Mouse (Mus musculus) limb, embryonic 14.5 days (tissue): Measurements from ENCODE around the gene Cadm4. TPM values are rescaled to one million over a fixed set of nuclear protein-coding genes. Genes with fewer than 3 reads are reported as not detected.

Experiments used
- ATAC-seq: fragments of 200-750 bp; cut with Nextera tagmentation; 2 replicates; pipeline ENCODE4 v1.8.0; 2017; ENCODE audit warnings: low read depth, moderate number of reproducible peaks, moderate TSS enrichment; ENCODE audit not compliant: low FRiP score
- DNase-seq: peaks from one replicate; pipeline ENCODE4 v3.0.0-alpha.2; 2015; ENCODE audit warnings: low spot score
- H3K27ac ChIP-seq: fragments of 300-500 bp; sonication (generic); replicated peaks from 2 replicates; pipeline ENCODE4 v1.5.1; 2014; ENCODE audit warnings: low read depth, mild to moderate bottlenecking, low read length, moderate library complexity, mixed read lengths
- H3K27me3 ChIP-seq: fragments of 300-500 bp; sonication (generic); 2 replicates; pipeline ENCODE4 v1.6.1; 2014; ENCODE audit warnings: low read length, mixed read lengths; ENCODE audit not compliant: control insufficient read depth, insufficient read depth
- H3K36me3 ChIP-seq: fragments of 300-500 bp; sonication (generic); 2 replicates; pipeline ENCODE4 v1.6.1; 2014; ENCODE audit warnings: mild to moderate bottlenecking, low read length, moderate library complexity, mixed read lengths; ENCODE audit not compliant: control insufficient read depth, insufficient read depth
- H3K4me1 ChIP-seq: fragments of 300-500 bp; sonication (generic); 2 replicates; pipeline ENCODE4 v1.6.1; 2014; ENCODE audit warnings: antibody characterized with exemption, low read length, mixed read lengths; ENCODE audit not compliant: control insufficient read depth, insufficient read depth
- H3K4me2 ChIP-seq: fragments of 300-500 bp; sonication (generic); replicated peaks from 2 replicates; pipeline ENCODE4 v1.6.1; 2014; ENCODE audit warnings: low read depth, mild to moderate bottlenecking, low read length, moderate library complexity; ENCODE audit not compliant: severe bottlenecking
- H3K4me3 ChIP-seq: fragments of 300-500 bp; sonication (generic); replicated peaks from 2 replicates; pipeline ENCODE4 v1.5.1; 2014; ENCODE audit warnings: low read length
- H3K9ac ChIP-seq: fragments of 300-500 bp; sonication (generic); 2 replicates; pipeline ENCODE4 v1.6.1; 2014; ENCODE audit warnings: mild to moderate bottlenecking, low read depth, low read length, moderate library complexity; ENCODE audit not compliant: severe bottlenecking
- H3K9me3 ChIP-seq: fragments of 300-500 bp; sonication (generic); 2 replicates; pipeline ENCODE4 v1.6.1; 2016; ENCODE audit warnings: low read length; ENCODE audit not compliant: control insufficient read depth
- POLR2A ChIP-seq: fragments of 200-500 bp; IDR thresholded peaks from 2 replicates; pipeline ENCODE4 v1.8.0; 2012; ENCODE audit warnings: inconsistent platforms, mild to moderate bottlenecking, moderate library complexity, borderline replicate concordance; ENCODE audit not compliant: insufficient read depth, insufficient read length; ENCODE audit errors: extremely low read depth
- WGBS: fragments of 180-500 bp; shearing (Covaris S2); extraction: QIAGEN DNeasy Blood & Tissue Kit; methylation state at CpG from one replicate; pipeline ENCODE4 v1.1.7; 2014; 5-methylcytosine and 5-hydroxymethylcytosine counted together
- polyA plus RNA-seq, 2 experiments: library from polyadenylated mRNA; depleted of rRNA in 1 of 2; stranded (reverse) in 1 of 2; unstranded in 1 of 2; fragments of >200 nt; fragmentation: Nextera tagmentation in 1 of 2; extraction: Ambion mirVana in 1 of 2; gene quantifications; 2 replicates each; pipeline versions ENCODE4 v1.2.1 to v1.2.3; 2012 to 2014

Cadm4 gene
- polyA plus RNA-seq (2012; rRNA removed) (19.5 and 21.1 TPM in 2 replicates), polyA plus RNA-seq (2014; fragmentation: Nextera tagmentation; extraction: Ambion mirVana) (1.7 and 2.1 TPM in 2 replicates)

DNA sequence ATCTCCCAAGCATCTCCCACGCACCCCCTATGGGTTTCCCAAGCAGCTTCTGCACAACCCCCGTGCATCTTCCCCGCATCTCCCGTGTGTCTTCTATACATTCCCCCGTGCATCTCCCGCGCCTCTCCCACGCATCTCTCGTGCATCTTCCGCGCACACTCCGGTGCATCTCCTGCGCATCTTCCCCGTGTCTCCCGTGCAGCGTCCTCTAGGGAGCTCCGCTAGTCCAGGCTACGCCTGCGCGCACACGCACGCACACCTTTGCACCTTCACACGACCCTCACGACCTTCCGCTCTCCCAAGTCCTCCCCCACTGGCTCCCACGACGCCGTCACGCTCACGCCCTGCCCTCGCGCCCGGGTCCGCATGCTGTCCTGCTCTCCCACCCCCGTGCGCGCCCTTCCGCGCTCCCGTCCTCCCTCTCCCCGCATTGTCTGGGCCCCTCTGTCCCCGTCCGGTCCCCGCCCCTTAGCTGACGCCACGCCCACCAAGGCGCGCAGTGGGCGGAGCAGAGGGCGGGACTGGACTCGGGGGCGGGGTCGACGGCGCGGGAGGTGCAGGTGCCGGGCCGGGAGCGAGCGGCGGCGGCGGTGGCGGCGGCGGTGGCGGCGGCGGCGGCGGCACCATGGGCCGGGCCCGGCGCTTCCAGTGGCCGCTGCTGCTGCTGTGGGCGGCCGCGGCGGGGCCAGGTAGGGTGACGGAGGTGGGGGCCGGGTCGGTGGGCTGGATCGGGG, at the start of gene Cadm4:
TSS of gene Cadm4 (plus strand) at position 550 of the 734 bp plus-strand sequence.
- WGBS = under 1% methylated on average over 57 of the region's 83 CpGs
- Histone ChIP-seq H3K36me3 (no peaks in the 10 kb centered on the region), H3K4me3 (peak within 1 kb of the TSS; percentile 63), H3K27ac (no peak within 1 kb of the TSS), H3K9me3 (no peaks in the 10 kb centered on the region), H3K9ac (peak within 1 kb of the TSS; percentile 66), H3K4me1 (no peaks in the 10 kb centered on the region), H3K4me2 (peak within 1 kb of the TSS; percentile 96), H3K27me3 (peaks cover 9% of the 10 kb centered on the region; the same call in 1 of the 2 replicates)
- peak; percentile 72 for DNase-seq
- ATAC-seq = peak; percentile 91
- TF ChIP-seq POLR2A = peak; percentile 52; the same call in 1 of the 2 replicates

DNA sequence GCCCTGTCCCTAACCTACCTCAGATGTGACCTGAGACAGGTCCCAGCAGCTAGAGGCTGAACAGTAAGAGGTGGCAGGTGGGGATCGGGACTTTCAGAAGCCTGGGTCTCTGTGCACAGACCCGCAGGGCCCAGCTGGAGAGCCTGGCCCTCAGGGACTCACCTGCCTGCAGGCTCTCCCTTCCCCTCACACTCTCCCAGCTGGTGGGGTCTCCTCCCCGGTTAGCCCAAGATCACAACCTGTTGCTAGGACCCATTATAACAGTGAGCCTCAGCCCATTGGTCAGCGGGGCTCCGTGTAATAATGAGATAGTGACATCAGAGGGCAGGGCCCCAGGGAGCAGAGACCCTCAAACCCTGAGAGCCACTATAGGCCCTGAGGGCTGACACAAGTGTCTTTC, 46.5 kb upstream of the Cadm4 start:
- WGBS = 72% methylated on average over 5 of the region's 5 CpGs

DNA sequence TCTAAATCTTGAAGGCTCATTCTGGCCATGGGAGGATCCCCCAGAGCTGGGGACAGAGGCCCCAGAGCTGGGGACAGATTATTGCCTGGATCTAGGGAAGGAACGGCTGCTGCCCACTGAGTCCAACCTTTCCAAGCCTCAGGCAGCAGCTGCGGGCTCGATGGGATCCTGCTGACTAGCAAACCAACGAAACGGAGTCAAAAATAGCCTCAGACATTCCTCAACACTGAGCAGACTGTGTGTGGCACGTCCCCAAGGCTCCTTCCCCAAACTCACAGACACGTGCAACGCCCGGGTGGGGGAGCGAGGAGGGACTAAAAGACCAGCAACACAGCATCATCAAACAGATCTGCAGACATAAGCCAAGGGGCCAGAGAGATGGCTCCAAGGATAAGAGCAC, 43.8 kb upstream of the Cadm4 start:
- no peaks in the 10 kb centered on the region for H3K27me3 ChIP-seq
- H3K4me2 ChIP-seq = no peak overlapping the region
- no peaks in the 10 kb centered on the region for H3K9me3 ChIP-seq
- no peaks in the 10 kb centered on the region for H3K4me1 ChIP-seq
- no peak for TF ChIP-seq POLR2A
- WGBS = 60% methylated on average over 10 of the region's 10 CpGs
- ATAC-seq = peak; percentile 35; the same call in 1 of the 2 replicates
- no peak overlapping the region for H3K9ac ChIP-seq
- DNase-seq = peak; percentile 31
- no peaks in the 10 kb centered on the region for H3K36me3 ChIP-seq
- H3K27ac ChIP-seq = no peak overlapping the region
- H3K4me3 ChIP-seq = no peak overlapping the region

More for the DNA sequence above, 46.5 kb upstream of the Cadm4 start:
- Histone ChIP-seq H3K27ac (no peak overlapping the region), H3K4me2 (no peak overlapping the region), H3K27me3 (no peaks in the 10 kb centered on the region), H3K4me3 (no peak overlapping the region), H3K4me1 (no peaks in the 10 kb centered on the region), H3K36me3 (no peaks in the 10 kb centered on the region), H3K9me3 (no peaks in the 10 kb centered on the region), H3K9ac (no peak overlapping the region)
- DNase-seq (no peak), ATAC-seq (no peak)
- no peak for TF ChIP-seq POLR2A

DNA sequence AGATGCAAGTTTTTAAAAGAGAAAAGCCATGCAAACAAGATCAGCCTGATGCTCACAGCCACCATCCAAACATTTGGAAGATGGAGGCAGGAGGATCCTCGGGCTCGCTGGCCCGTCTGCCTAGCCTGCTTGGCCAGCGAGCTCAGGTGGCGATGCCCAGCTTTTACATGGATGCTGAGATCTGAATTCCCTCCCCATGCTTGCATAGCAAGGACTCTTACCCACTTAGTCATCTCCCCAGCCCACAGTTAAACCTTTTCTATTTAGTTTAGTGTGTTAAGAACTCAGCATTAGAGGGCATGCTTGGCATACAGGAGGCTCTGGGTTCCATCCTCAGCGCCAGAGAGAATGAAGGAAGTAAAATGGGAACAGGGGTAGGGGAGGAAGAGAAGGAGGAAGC, 42.6 kb upstream of the Cadm4 start:
- 80% methylated on average over 6 of the region's 6 CpGs for WGBS
- no peak overlapping the region for H3K4me2 ChIP-seq
- TF ChIP-seq POLR2A = no peak
- H3K4me1 ChIP-seq = no peaks in the 10 kb centered on the region
- H3K9me3 ChIP-seq = no peaks in the 10 kb centered on the region
- no peaks in the 10 kb centered on the region for H3K27me3 ChIP-seq
- no peak overlapping the region for H3K4me3 ChIP-seq
- H3K27ac ChIP-seq = no peak overlapping the region
- no peak for ATAC-seq
- H3K36me3 ChIP-seq = no peaks in the 10 kb centered on the region
- no peak overlapping the region for H3K9ac ChIP-seq
- no peak for DNase-seq

DNA sequence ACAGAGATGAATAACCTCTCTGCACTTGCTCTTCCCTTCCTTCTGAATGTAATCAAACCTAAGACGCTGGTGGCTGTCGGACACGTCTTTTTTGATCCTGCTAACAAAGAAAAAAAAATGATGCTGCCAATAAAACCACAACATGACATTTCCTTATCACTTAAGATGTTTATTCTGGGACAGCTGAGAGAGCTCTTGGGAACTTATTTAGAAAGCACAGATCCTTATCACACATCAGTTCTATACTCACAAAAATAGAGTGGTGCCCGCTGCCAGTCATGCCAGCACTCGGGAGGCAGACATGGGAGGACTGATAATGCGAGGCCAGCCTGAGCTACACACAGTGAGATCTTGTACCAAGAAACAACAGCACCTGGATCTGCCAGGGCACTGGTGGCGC, 41.9 kb upstream of the Cadm4 start:
- Histone ChIP-seq H3K4me1 (no peaks in the 10 kb centered on the region), H3K4me3 (no peak overlapping the region), H3K36me3 (no peaks in the 10 kb centered on the region), H3K9me3 (no peaks in the 10 kb centered on the region), H3K9ac (no peak overlapping the region), H3K27ac (no peak overlapping the region), H3K27me3 (no peaks in the 10 kb centered on the region), H3K4me2 (no peak overlapping the region)
- WGBS = 76% methylated on average over 7 of the region's 7 CpGs
- ATAC-seq (no peak), DNase-seq (no peak)
- no peak for TF ChIP-seq POLR2A
